Mouse (Mus musculus) lung, embryonic 14.5 days (tissue): Measurements from ENCODE around the gene Tra2b. TPM values are rescaled to one million over a fixed set of nuclear protein-coding genes. Genes with fewer than 3 reads are reported as not detected.
A peak's percentile ranks its signal among the peaks of the same experiment; 100 is the strongest.

ENCODE experiments used
- ATAC-seq: fragments of 200-750 bp; cut with Nextera tagmentation; 2 replicates; pipeline ENCODE4 v1.8.0; 2017; ENCODE audit warnings: mild to moderate bottlenecking, moderate TSS enrichment, moderate library complexity; ENCODE audit not compliant: insufficient read depth
- DNase-seq: peaks from one replicate; pipeline ENCODE4 v3.0.0-alpha.2; 2015
- H3K27ac ChIP-seq: fragments of 300-500 bp; sonication (generic); 2 replicates; pipeline ENCODE4 v1.5.1; 2014; ENCODE audit warnings: low read depth, mild to moderate bottlenecking, moderate library complexity
- H3K27me3 ChIP-seq: fragments of 300-500 bp; sonication (generic); 2 replicates; pipeline ENCODE4 v1.6.1; 2014; ENCODE audit warnings: low read length, control low read depth; ENCODE audit not compliant: insufficient read depth
- H3K36me3 ChIP-seq: fragments of 300-500 bp; sonication (generic); 2 replicates; pipeline ENCODE4 v1.6.1; 2014; ENCODE audit warnings: control low read depth; ENCODE audit not compliant: insufficient read depth
- H3K4me1 ChIP-seq: fragments of 300-500 bp; sonication (generic); 2 replicates; pipeline ENCODE4 v1.6.1; 2014; ENCODE audit warnings: antibody characterized with exemption, control low read depth; ENCODE audit not compliant: insufficient read depth
- H3K4me2 ChIP-seq: fragments of 300-500 bp; sonication (generic); 2 replicates; pipeline ENCODE4 v1.6.1; 2014; ENCODE audit warnings: mild to moderate bottlenecking
- H3K4me3 ChIP-seq: fragments of 300-500 bp; sonication (generic); 2 replicates; pipeline ENCODE4 v1.5.1; 2014; ENCODE audit warnings: low read depth, low read length
- H3K9ac ChIP-seq: fragments of 300-500 bp; sonication (generic); 2 replicates; pipeline ENCODE4 v1.6.1; 2014
- H3K9me3 ChIP-seq: fragments of 300-500 bp; sonication (generic); 2 replicates; pipeline ENCODE4 v1.6.1; 2016; ENCODE audit warnings: low read depth, low read length, control low read depth
- CTCF ChIP-seq: IDR thresholded peaks from 2 replicates; pipeline ENCODE4 v1.5.1; 2016; ENCODE audit warnings: antibody characterized with exemption, low read depth
- WGBS: fragments of 180-500 bp; shearing (Covaris S2); extraction: QIAGEN DNeasy Blood & Tissue Kit; methylation state at CpG from one replicate; pipeline ENCODE4 v1.1.7; 2014; 5-methylcytosine and 5-hydroxymethylcytosine counted together
- polyA plus RNA-seq: library from polyadenylated mRNA; unstranded; fragments of >200 nt; fragmentation: Nextera tagmentation; extraction: Ambion mirVana; gene quantifications from 2 replicates; pipeline ENCODE4 v1.2.1, GENCODE M21; 2014

Tra2b gene
- polyA plus RNA-seq, 1 experiment from 2014 or later, result 415 TPM

- Histone ChIP-seq H3K9ac (no peak overlapping the region), H3K36me3 (no peaks in the 10 kb centered on the region), H3K4me2 (no peak overlapping the region), H3K4me1 (no peaks in the 10 kb centered on the region), H3K4me3 (no peak overlapping the region), H3K27ac (no peak overlapping the region), H3K9me3 (peaks cover 6% of the 10 kb centered on the region; the same call in 1 of the 2 replicates), H3K27me3 (no peaks in the 10 kb centered on the region)
- DNase-seq, result no peak
- WGBS, result 88% methylated on average over 4 of the region's 4 CpGs
- TF ChIP-seq CTCF, result no peak
- ATAC-seq, result no peak
Observed at GRCm38 (mm10) chr16:22292394-22292793, 26.6 kb upstream of the Tra2b start.

DNA sequence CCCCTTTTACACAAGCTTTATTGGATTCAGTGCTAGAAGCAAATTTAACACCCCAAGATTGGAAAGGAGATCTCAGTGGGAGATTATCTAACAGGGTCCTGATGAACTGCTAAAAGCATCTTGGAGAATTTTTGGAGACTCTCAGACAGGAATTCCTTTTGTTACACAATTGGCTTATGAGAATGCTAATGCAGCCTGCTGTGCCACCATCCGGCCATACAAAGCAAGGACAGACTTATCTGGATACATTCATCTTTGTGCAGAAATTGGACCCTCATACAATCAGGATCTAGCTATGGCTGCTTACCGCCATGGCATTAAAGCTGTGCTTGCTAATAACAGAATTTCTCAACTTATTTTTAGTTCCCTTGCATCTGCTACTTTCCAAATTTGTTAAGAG, 23.8 kb upstream of the Tra2b start:
- peak; percentile 31 for DNase-seq
- 76% methylated on average over 2 of the region's 2 CpGs for whole genome bisulfite sequencing
- no peak overlapping the region for H3K4me3 ChIP-seq

DNA sequence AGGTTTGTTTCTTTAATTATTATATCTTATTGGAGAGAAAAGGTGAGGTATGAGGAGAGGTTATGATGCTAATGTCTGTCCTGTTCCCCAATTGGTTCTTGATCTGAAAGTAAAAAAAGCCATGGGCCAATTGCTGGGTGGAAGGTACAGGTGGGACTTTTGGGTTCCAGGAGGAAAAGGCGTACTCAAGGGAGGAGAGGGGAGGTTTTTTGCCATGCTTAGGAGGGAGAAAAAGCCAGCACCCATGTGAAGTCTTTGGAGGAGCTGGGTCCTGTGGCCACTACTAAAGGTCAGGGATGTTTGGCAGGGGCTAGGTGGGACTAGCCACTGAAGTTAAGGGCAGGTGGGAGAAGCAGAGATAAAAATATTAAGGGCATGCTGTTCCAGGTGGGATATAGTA, 21.2 kb upstream of the Tra2b start:
- no peaks in the 10 kb centered on the region for H3K27me3 ChIP-seq
- no peak overlapping the region for H3K9ac ChIP-seq
- ATAC-seq, result no peak
- H3K27ac ChIP-seq, result no peak overlapping the region
- WGBS, result 81% methylated on average over 1 of the region's 1 CpGs
- H3K4me3 ChIP-seq, result no peak overlapping the region
- no peak for DNase-seq
- no peaks in the 10 kb centered on the region for H3K36me3 ChIP-seq
- no peak for TF ChIP-seq CTCF
- peaks cover 6% of the 10 kb centered on the region; the same call in 1 of the 2 replicates for H3K9me3 ChIP-seq
- no peak overlapping the region for H3K4me2 ChIP-seq
- no peaks in the 10 kb centered on the region for H3K4me1 ChIP-seq

More for the DNA sequence above, 23.8 kb upstream of the Tra2b start:
- Histone ChIP-seq H3K4me1 (no peaks in the 10 kb centered on the region), H3K9me3 (peaks cover 6% of the 10 kb centered on the region; the same call in 1 of the 2 replicates), H3K9ac (no peak overlapping the region), H3K4me2 (no peak overlapping the region), H3K27ac (no peak overlapping the region), H3K27me3 (no peaks in the 10 kb centered on the region), H3K36me3 (no peaks in the 10 kb centered on the region)
- TF ChIP-seq CTCF, result peak; percentile 27
- no peak for ATAC-seq

GRCm38 (mm10) chr16:22276536-22276935, 10.7 kb upstream of the Tra2b start:
- Histone ChIP-seq H3K4me1 (no peaks in the 10 kb centered on the region), H3K4me2 (no peak overlapping the region), H3K4me3 (no peak overlapping the region), H3K36me3 (no peaks in the 10 kb centered on the region), H3K9me3 (0 out of 2 replicates have a peak, but pooled peaks cover 4% of the 10 kb centered on the region), H3K27ac (no peak overlapping the region), H3K9ac (no peak overlapping the region), H3K27me3 (no peaks in the 10 kb centered on the region)
- TF ChIP-seq CTCF, result no peak
- ATAC-seq (no peak), DNase-seq (no peak)

- Histone ChIP-seq H3K9ac (no peak overlapping the region), H3K27me3 (no peaks in the 10 kb centered on the region), H3K36me3 (no peaks in the 10 kb centered on the region), H3K9me3 (0 out of 2 replicates have a peak, but pooled peaks cover 4% of the 10 kb centered on the region), H3K27ac (no peak overlapping the region), H3K4me2 (no peak overlapping the region), H3K4me3 (no peak overlapping the region), H3K4me1 (no peaks in the 10 kb centered on the region)
- WGBS, result 50% methylated on average over 2 of the region's 2 CpGs
- no peak for TF ChIP-seq CTCF
- DNase-seq, result no peak
- ATAC-seq, result no peak
Observed at GRCm38 (mm10) chr16:22275142-22275541, 9.3 kb upstream of the Tra2b start.

GRCm38 (mm10) chr16:22270491-22270890, 4.7 kb upstream of the Tra2b start:
- TF ChIP-seq CTCF, result no peak
- no peak for ATAC-seq
- 62% methylated on average over 3 of the region's 3 CpGs for WGBS

GRCm38 (mm10) chr16:22266384-22266783, 579 bp upstream of the Tra2b start:
- H3K27ac ChIP-seq, result peak overlapping the region; percentile 98
- no peak for DNase-seq
- no peaks in the 10 kb centered on the region for H3K27me3 ChIP-seq
- 34% methylated on average over 8 of the region's 8 CpGs for WGBS
- H3K4me3 ChIP-seq, result peak overlapping the region; percentile 99
- ATAC-seq, result peak; percentile 19; the same call in 1 of the 2 replicates
- H3K9ac ChIP-seq, result peak overlapping the region; percentile 98
- TF ChIP-seq CTCF, result no peak
- H3K4me1 ChIP-seq, result no peaks in the 10 kb centered on the region; the same call in 1 of the 2 replicates
- no peaks in the 10 kb centered on the region for H3K9me3 ChIP-seq
- no peaks in the 10 kb centered on the region for H3K36me3 ChIP-seq
- peak overlapping the region; percentile 70 for H3K4me2 ChIP-seq

More at GRCm38 (mm10) chr16:22270491-22270890, 4.7 kb upstream of the Tra2b start:
- H3K4me3 ChIP-seq, result no peak overlapping the region
- H3K27ac ChIP-seq, result no peak overlapping the region
- H3K9ac ChIP-seq, result no peak overlapping the region
- no peaks in the 10 kb centered on the region for H3K4me1 ChIP-seq
- DNase-seq, result no peak
- no peaks in the 10 kb centered on the region for H3K36me3 ChIP-seq
- H3K27me3 ChIP-seq, result no peaks in the 10 kb centered on the region
- no peaks in the 10 kb centered on the region for H3K9me3 ChIP-seq
- H3K4me2 ChIP-seq, result no peak overlapping the region
